Mouse (Mus musculus) liver, postnatal 0 days (tissue): Measurements from ENCODE around the gene Gm12830.

Experiments
- CTCF ChIP-seq: sonication (generic); IDR thresholded peaks from 2 replicates; pipeline ENCODE4 v1.5.1; 2016; ENCODE audit warnings: antibody characterized with exemption, low read depth
- EP300 ChIP-seq: IDR thresholded peaks from 2 replicates; pipeline ENCODE4 v1.6.1; 2016; ENCODE audit warnings: antibody characterized with exemption, low read depth, mild to moderate bottlenecking

- 0 out of 2 replicates have a peak, but pooled peaks have one; percentile 5 for TF ChIP-seq CTCF
- no peak for TF ChIP-seq EP300
Observed at GRCm38 (mm10) chr4:114784735-114785134, 36.8 kb upstream of the Gm12830 start.
